Mouse (Mus musculus) cerebellum, adult 2 months (tissue): ENCODE measurements at regions not wholly inside any gene's neighbourhood (a gene's known extent, or its start where the extent isn't known, plus 50 kb on each side); places are given as distances from the start of the nearest gene placed in this dataset.

Source experiments
- CTCF ChIP-seq: fragments of 200-500 bp; IDR thresholded peaks from 2 replicates; pipeline ENCODE4 v1.5.1; 2011; ENCODE audit warnings: low read depth, mild to moderate bottlenecking, control low read depth, low read length, moderate library complexity, borderline replicate concordance; ENCODE audit not compliant: insufficient read depth
- POLR2A ChIP-seq: fragments of 200-500 bp; IDR thresholded peaks from 2 replicates; pipeline ENCODE4 v1.6.1; 2011; ENCODE audit warnings: low read length, control low read depth, borderline replicate concordance; ENCODE audit not compliant: insufficient read depth

- TF ChIP-seq POLR2A = no peak
- no peak for TF ChIP-seq CTCF
Measured at GRCm38 (mm10) chr13:25983659-25984058, 713.4 kb upstream of the Nrsn1 start.
